Mouse (Mus musculus) thymus, postnatal 25 days (tissue): ENCODE data around the gene Efcab10.

Experiments used
- DNase-seq: peaks from one replicate; pipeline ENCODE4 v3.0.0; 2022

Gene Efcab10

GRCm38 (mm10) chr12:33394804-33395623 is at the start of gene Efcab10:
Efcab10 (plus strand) TSS chr12:33394854.
- no peak for DNase-seq

GRCm38 (mm10) chr12:33344970-33345772 is 49.5 kb upstream of the Efcab10 start:
- no peak for DNase-seq

- no peak for DNase-seq
These were observed 48.8 kb upstream of the Efcab10 start for GRCm38 (mm10) chr12:33345773-33346435.

- DNase-seq, result no peak
These were observed 42.0 kb upstream of the Efcab10 start for GRCm38 (mm10) chr12:33352671-33353070.

- no peak for DNase-seq
These were observed 36.3 kb upstream of the Efcab10 start for GRCm38 (mm10) chr12:33358345-33358744.

- DNase-seq, result no peak
These were observed 35.4 kb upstream of the Efcab10 start for GRCm38 (mm10) chr12:33359209-33359608.

- no peak for DNase-seq
These were observed 34.7 kb upstream of the Efcab10 start for GRCm38 (mm10) chr12:33359878-33360482.

- DNase-seq, result no peak
These were observed 33.9 kb upstream of the Efcab10 start for GRCm38 (mm10) chr12:33360729-33361128.

GRCm38 (mm10) chr12:33364511-33364910 is 30.1 kb upstream of the Efcab10 start:
- no peak for DNase-seq

GRCm38 (mm10) chr12:33365133-33365532 is 29.5 kb upstream of the Efcab10 start:
- DNase-seq, result no peak

- no peak for DNase-seq
These were observed 25.1 kb upstream of the Efcab10 start for GRCm38 (mm10) chr12:33369555-33369954.

- peak; percentile 80 for DNase-seq
These were observed 14.8 kb upstream of the Efcab10 start for GRCm38 (mm10) chr12:33379624-33380445.

GRCm38 (mm10) chr12:33388842-33389241 is 5.8 kb upstream of the Efcab10 start:
- peak; percentile 48 for DNase-seq

GRCm38 (mm10) chr12:33390844-33391560 is 3.7 kb upstream of the Efcab10 start:
- no peak for DNase-seq

- no peak for DNase-seq
These were observed 8.6 kb downstream of the Efcab10 start for GRCm38 (mm10) chr12:33403265-33403693.

GRCm38 (mm10) chr12:33404996-33405395 is 10.3 kb downstream of the Efcab10 start:
- no peak for DNase-seq

GRCm38 (mm10) chr12:33405398-33406026 is 10.9 kb downstream of the Efcab10 start:
- DNase-seq, result no peak

- DNase-seq, result no peak
These were observed 17.0 kb downstream of the Efcab10 start for GRCm38 (mm10) chr12:33411580-33412151.

- peak; percentile 43 for DNase-seq
These were observed 29.7 kb downstream of the Efcab10 start for GRCm38 (mm10) chr12:33424329-33424728.

GRCm38 (mm10) chr12:33427293-33427692 is 32.6 kb downstream of the Efcab10 start:
- no peak for DNase-seq
